Mouse (Mus musculus) liver, embryonic 16.5 days (tissue): ENCODE results near the gene Aspg. TPM values are rescaled to one million over a fixed set of nuclear protein-coding genes. Genes with fewer than 3 reads are reported as not detected.

Source experiments
- ATAC-seq: fragments of 200-750 bp; cut with Nextera tagmentation; 2 replicates; pipeline ENCODE4 v1.8.0; 2017; ENCODE audit warnings: low read depth, mild to moderate bottlenecking, moderate number of reproducible peaks, moderate library complexity
- H3K27ac ChIP-seq: fragments of 300-500 bp; sonication (generic); 2 replicates; pipeline ENCODE4 v1.5.1; 2014; ENCODE audit warnings: mild to moderate bottlenecking, low read length
- H3K27me3 ChIP-seq: fragments of 300-500 bp; sonication (generic); 2 replicates; pipeline ENCODE4 v1.6.1; 2014; ENCODE audit warnings: low read depth, low read length, mixed read lengths; ENCODE audit not compliant: control insufficient read depth, insufficient read depth
- H3K36me3 ChIP-seq: fragments of 300-500 bp; sonication (generic); 2 replicates; pipeline ENCODE4 v1.6.1; 2014; ENCODE audit warnings: mild to moderate bottlenecking; ENCODE audit not compliant: control insufficient read depth, insufficient read depth
- H3K4me1 ChIP-seq: fragments of 300-500 bp; sonication (generic); 2 replicates; pipeline ENCODE4 v1.6.1; 2014; ENCODE audit warnings: low read depth, low read length, mixed read lengths; ENCODE audit not compliant: control insufficient read depth
- H3K4me2 ChIP-seq: fragments of 300-500 bp; sonication (generic); 2 replicates; pipeline ENCODE4 v1.6.1; 2014; ENCODE audit warnings: low read depth, low read length, mixed read lengths
- H3K4me3 ChIP-seq: fragments of 300-500 bp; sonication (generic); 2 replicates; pipeline ENCODE4 v1.5.1; 2014; ENCODE audit warnings: low read depth, mild to moderate bottlenecking, low read length
- H3K9ac ChIP-seq: fragments of 300-500 bp; sonication (generic); 2 replicates; pipeline ENCODE4 v1.6.1; 2014; ENCODE audit warnings: low read depth, low read length
- H3K9me3 ChIP-seq: fragments of 300-500 bp; sonication (generic); replicated peaks from 2 replicates; pipeline ENCODE4 v1.6.1; 2016; ENCODE audit warnings: low read length; ENCODE audit not compliant: control insufficient read depth
- WGBS: fragments of 180-500 bp; shearing (Covaris S2); extraction: QIAGEN DNeasy Blood & Tissue Kit; methylation state at CpG from one replicate; pipeline ENCODE4 v1.1.7; 2014; ENCODE audit not compliant: insufficient replicate concordance; 5-methylcytosine and 5-hydroxymethylcytosine counted together
- polyA plus RNA-seq: library from polyadenylated mRNA; unstranded; fragments of >200 nt; fragmentation: Nextera tagmentation; extraction: Ambion mirVana; gene quantifications from 2 replicates; pipeline ENCODE4 v1.2.1, GENCODE M21; 2015

The Aspg gene
- 0.28 and 0.30 TPM in 2 replicates for polyA plus RNA-seq

DNA sequence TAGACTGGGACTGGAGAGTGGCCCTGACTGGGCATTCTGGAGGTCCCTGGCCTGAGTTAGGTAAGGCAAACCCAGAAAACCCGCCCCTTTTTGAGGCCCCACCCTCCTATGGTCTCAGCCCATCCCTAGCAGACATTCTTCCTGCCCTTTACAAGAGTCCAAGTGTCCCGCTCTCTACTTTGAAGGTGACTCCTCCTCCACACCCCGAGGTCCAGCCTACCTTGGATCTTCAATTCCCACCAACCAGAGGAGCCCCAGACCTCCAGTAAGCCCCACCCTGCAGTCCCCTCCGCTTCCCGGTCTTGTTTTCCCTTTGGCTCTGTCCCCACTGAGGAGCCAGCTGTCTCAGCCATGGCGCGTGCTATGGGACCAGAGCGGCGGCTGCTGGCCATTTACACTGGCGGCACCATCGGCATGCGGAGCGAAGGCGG is at the start of gene Aspg:
Aspg (plus strand) TSS at position 139 of the 431 bp plus-strand sequence.
- Histone ChIP-seq H3K27me3 (peaks cover 4% of the 10 kb centered on the region; the same call in 1 of the 2 replicates), H3K4me1 (no peaks in the 10 kb centered on the region), H3K36me3 (no peaks in the 10 kb centered on the region), H3K27ac (no peak within 1 kb of the TSS), H3K9me3 (no peaks in the 10 kb centered on the region), H3K4me2 (no peak within 1 kb of the TSS), H3K9ac (no peak within 1 kb of the TSS), H3K4me3 (no peak within 1 kb of the TSS)
- no peak; the same call in 1 of the 2 replicates for ATAC-seq
- 8% methylated on average over 14 of the region's 14 CpGs for whole genome bisulfite sequencing

DNA sequence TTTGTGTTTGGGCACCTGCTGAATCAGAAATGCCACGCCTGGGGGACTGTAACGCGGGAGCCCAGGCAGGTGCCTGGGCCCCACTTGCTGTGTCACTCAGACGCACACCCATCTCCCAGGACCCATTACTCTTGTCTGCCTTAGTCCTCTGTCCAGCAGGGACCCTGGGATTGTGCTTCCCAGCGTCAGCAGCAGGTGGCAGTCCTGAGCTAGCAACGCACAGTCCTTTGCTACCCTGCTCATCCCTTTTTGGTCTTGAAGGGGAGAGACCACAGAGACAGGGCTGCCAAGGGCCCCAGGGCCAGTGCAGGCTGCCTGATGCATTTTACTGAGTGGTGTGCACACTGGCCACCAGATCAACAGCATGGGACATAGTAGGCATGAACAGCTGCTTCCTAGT is 28.8 kb upstream of the Aspg start:
- Histone ChIP-seq H3K4me2 (no peak overlapping the region), H3K9ac (no peak overlapping the region), H3K27me3 (no peaks in the 10 kb centered on the region), H3K27ac (no peak overlapping the region), H3K4me1 (no peaks in the 10 kb centered on the region), H3K9me3 (no peaks in the 10 kb centered on the region), H3K36me3 (no peaks in the 10 kb centered on the region), H3K4me3 (no peak overlapping the region)
- ATAC-seq, result no peak
- WGBS, result 3% methylated on average over 6 of the region's 6 CpGs

DNA sequence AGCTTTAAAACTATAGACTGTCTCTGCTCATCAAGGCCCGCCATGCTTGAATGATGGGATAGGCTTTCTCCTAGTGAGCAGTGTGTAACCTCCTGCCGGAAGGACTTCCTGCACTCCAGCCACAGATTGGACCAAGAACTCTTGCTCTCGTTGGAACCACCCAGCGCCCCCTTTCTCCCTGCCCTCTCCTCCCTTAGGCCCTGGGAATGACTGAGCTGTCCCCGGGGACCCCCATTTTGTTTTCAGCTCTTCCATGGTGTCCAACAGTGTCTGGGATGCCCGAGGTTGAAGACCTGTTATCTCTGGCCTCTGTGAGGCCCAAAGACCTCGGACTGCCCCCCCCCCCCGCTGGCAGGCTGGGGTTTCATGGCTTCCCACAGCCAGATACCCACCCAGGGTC is 26.6 kb upstream of the Aspg start:
- 56% methylated on average over 8 of the region's 8 CpGs for WGBS
- Histone ChIP-seq H3K4me3 (no peak overlapping the region), H3K4me2 (no peak overlapping the region), H3K27ac (no peak overlapping the region), H3K36me3 (no peaks in the 10 kb centered on the region), H3K9ac (no peak overlapping the region), H3K9me3 (no peaks in the 10 kb centered on the region), H3K27me3 (no peaks in the 10 kb centered on the region), H3K4me1 (no peaks in the 10 kb centered on the region)
- ATAC-seq, result no peak

DNA sequence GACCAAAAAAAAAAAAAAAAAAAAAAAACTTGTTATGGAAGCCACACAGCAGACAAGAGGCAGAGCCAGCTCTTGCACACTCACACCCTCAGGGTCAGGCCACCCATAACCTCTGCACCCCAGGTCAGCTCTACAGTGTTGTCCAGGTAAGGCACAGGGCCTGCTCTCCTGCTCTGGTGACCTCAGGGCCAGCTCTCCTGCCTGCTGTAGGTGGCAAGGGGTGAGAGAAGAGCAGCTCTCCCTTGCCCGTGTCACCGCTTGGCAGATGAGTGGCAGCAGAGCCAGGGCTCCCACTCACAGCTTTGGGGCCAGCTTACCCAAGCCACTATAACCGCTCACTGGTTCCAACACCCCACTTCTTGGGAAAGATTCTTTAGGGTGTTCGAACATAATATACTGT is 25.6 kb upstream of the Aspg start:
- 70% methylated on average over 4 of the region's 4 CpGs for WGBS
- no peak for ATAC-seq

DNA sequence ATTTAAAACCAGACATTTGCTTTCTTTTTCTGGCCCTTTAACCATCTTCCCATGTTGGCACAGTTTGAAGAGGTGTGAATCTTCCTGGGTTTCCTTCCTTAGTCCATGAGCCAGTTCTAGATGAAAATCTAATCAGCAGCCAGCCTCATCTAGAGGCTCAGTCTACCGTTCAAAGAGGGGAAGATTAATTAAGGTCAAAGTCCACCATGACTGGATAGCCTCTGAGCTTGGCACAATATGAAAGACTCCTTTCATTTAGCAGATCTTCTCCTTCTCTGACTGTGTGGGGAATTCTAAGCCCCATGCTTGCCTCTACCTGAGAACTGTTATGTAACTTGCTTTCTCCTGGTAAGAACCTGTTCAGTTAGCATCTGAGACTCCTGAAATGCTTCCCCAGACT is 24.2 kb upstream of the Aspg start:
- no peaks in the 10 kb centered on the region for H3K27me3 ChIP-seq
- no peak overlapping the region for H3K4me2 ChIP-seq
- H3K9ac ChIP-seq, result no peak overlapping the region
- H3K27ac ChIP-seq, result no peak overlapping the region
- ATAC-seq, result no peak
- no peaks in the 10 kb centered on the region for H3K4me1 ChIP-seq
- WGBS, result 39% methylated on average over 1 of the region's 1 CpGs
- no peaks in the 10 kb centered on the region for H3K36me3 ChIP-seq
- no peaks in the 10 kb centered on the region for H3K9me3 ChIP-seq
- H3K4me3 ChIP-seq, result no peak overlapping the region

More for the DNA sequence above, 25.6 kb upstream of the Aspg start:
- H3K27ac ChIP-seq, result no peak overlapping the region
- H3K9me3 ChIP-seq, result no peaks in the 10 kb centered on the region
- H3K4me1 ChIP-seq, result no peaks in the 10 kb centered on the region
- H3K4me3 ChIP-seq, result no peak overlapping the region
- no peaks in the 10 kb centered on the region for H3K36me3 ChIP-seq
- H3K9ac ChIP-seq, result no peak overlapping the region
- no peaks in the 10 kb centered on the region for H3K27me3 ChIP-seq
- no peak overlapping the region for H3K4me2 ChIP-seq

DNA sequence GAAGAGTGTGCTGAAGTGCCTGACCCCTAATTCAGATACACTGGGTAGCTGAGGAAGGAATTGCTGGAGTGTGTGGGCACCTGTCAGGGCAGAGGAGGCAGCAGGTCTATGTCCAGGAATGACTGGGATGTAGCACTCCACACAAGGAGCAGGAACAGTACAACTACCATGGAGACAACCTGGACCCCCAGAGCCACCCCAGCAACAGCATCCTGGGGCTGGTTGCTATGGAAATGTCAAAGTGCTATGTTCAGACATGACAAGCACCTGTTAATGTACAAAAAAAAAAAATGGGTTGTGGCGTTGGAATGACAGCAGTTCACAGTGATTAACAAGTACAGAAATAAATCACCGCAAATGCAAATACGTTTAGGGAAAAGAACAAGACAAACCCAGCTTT is 20.2 kb upstream of the Aspg start:
- ATAC-seq, result no peak
- Histone ChIP-seq H3K9me3 (no peaks in the 10 kb centered on the region), H3K4me3 (no peak overlapping the region), H3K27ac (no peak overlapping the region), H3K9ac (no peak overlapping the region), H3K36me3 (no peaks in the 10 kb centered on the region), H3K4me2 (no peak overlapping the region), H3K27me3 (no peaks in the 10 kb centered on the region), H3K4me1 (no peaks in the 10 kb centered on the region)
- WGBS, result 79% methylated on average over 3 of the region's 3 CpGs

DNA sequence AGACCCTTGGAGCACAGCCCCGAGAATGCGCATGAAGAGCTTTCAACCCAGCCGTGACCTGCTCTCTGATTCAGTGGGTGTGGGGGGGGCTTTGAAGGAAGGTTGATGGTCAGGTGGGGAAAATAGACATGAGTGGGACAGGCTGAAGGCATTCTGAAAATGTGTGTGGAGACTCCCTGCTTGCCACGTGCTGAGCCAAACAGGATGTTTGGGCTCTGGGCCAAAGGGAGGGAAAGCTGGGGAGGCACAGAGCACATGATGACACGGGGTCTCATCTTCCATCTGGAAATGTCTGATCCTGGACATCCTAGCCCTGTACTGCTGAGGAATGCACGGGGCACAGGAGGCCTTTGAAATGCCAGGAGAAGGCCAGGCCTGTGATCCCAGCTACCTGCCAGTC is 19.8 kb upstream of the Aspg start:
- WGBS, result 55% methylated on average over 6 of the region's 6 CpGs
- H3K4me3 ChIP-seq, result no peak overlapping the region

DNA sequence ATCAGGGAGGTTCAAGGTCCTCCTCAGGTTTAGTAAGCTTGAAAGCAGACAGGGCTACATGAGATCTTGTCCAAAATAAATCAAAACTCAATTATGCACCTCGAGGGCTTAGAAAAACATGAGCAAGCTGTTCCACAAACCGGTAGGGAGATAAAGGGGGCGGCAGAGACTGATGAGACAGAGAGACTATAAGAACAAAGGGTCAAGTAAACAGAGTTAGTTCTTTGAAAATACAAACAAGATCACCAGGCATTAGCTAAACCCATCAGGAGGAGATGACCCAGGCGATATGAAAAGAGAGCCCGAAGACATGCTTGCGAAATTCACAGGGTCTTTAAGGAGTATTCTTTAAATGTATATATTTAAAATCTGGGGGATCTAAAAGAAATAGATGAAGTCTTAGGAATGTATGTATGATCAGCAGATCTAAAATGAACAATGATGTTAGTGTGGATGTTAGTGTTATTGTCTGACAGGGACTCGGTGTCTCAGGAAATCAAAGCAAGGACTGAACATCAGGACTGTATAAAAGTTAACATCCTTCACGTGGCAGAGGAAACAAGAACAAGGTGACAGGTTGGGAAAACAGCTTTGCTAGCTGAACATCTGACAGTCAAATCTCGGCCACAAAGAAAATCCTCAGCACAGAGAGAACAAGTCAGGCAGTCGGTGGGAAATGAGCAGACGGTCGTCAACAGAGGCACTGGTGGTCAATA is 17.7 kb upstream of the Aspg start:
- no peaks in the 10 kb centered on the region; the same call in 1 of the 2 replicates for H3K27me3 ChIP-seq
- H3K9ac ChIP-seq, result no peak overlapping the region
- no peaks in the 10 kb centered on the region for H3K4me1 ChIP-seq
- H3K4me2 ChIP-seq, result no peak overlapping the region
- H3K4me3 ChIP-seq, result no peak overlapping the region
- H3K9me3 ChIP-seq, result no peaks in the 10 kb centered on the region
- no peaks in the 10 kb centered on the region for H3K36me3 ChIP-seq
- WGBS, result 48% methylated on average over 12 of the region's 12 CpGs
- ATAC-seq, result no peak
- no peak overlapping the region for H3K27ac ChIP-seq

More for the DNA sequence above, 19.8 kb upstream of the Aspg start:
- ATAC-seq, result no peak
- Histone ChIP-seq H3K27ac (no peak overlapping the region), H3K4me2 (no peak overlapping the region), H3K36me3 (no peaks in the 10 kb centered on the region), H3K27me3 (no peaks in the 10 kb centered on the region; the same call in 1 of the 2 replicates), H3K9ac (no peak overlapping the region), H3K9me3 (no peaks in the 10 kb centered on the region), H3K4me1 (no peaks in the 10 kb centered on the region)

DNA sequence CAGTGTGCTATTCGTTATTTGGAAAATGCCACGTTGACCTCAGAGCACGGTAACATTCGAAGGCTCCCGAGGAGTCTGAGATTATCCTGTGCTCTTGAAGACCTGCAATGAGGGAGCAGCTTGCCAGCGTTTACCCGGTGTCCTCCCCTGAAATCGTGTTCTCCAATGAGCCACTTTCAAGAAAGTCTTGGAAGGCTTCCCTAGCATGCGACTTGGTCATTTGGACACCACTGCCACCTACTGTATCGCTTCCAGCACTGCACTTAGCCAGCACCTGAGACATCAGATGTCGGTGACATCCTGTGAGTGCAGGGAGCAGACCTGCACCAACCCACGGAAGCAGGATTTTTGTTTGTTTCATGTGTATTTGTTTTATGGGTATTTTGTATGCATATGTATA is 15.4 kb upstream of the Aspg start:
- Histone ChIP-seq H3K4me2 (no peak overlapping the region), H3K27ac (no peak overlapping the region), H3K27me3 (no peaks in the 10 kb centered on the region; the same call in 1 of the 2 replicates), H3K9me3 (no peaks in the 10 kb centered on the region), H3K36me3 (no peaks in the 10 kb centered on the region), H3K9ac (no peak overlapping the region), H3K4me1 (no peaks in the 10 kb centered on the region), H3K4me3 (no peak overlapping the region)
- WGBS, result 7% methylated on average over 12 of the region's 12 CpGs
- no peak for ATAC-seq
